Mouse (Mus musculus): ENCODE measurements at regions not wholly inside any gene's neighbourhood (a gene's known extent, or its start where the extent isn't known, plus 50 kb on each side); places are given as distances from the start of the nearest gene placed in this dataset.
"Not testable (repeated sequence)": the region's sequence is repeated elsewhere in the genome, so short reads cannot be mapped to it uniquely, and the experiment has no call there.

DNA sequence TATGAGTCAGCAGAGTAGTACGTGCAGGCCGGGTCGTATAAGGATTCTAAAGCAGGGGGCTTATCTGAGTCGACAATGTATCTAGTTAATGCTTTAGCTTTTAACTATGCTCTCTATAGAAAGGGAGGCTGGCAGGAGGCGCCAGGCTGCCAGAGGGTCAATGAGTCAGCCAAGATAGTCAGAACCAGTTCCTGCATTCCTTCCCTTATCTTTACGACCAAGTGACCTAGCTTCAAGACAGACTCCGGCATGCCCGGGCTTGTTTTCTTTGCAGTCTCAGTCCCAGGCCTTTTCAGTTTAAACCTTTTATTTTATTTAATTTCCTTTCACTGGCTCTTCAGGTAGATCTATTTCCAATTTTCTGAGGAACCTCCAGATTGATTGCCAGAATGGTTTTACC is 374.0 kb upstream of the Nrxn1 start:
- Histone ChIP-seq H3K36me3 (ENCODE audit: control insufficient read depth, insufficient read depth, low read length) (no peaks in the 10 kb centered on the region), H3K4me3 (ENCODE audit: low read length) (no peak overlapping the region), H3K9me3 (ENCODE audit: control insufficient read depth, low read length) (no peaks in the 10 kb centered on the region), H3K4me2 (ENCODE audit: low read length) (no peak overlapping the region), H3K9ac (ENCODE audit: low read depth, low read length) (no peak overlapping the region), H3K27me3 (replicated peaks; ENCODE audit: control insufficient read depth, insufficient read depth, low read length) (no peaks in the 10 kb centered on the region), H3K27ac (ENCODE audit: low read depth, low read length) (no peak overlapping the region), H3K4me1 (ENCODE audit: control insufficient read depth, insufficient read depth, low read depth, low read length) (no peaks in the 10 kb centered on the region)
- WGBS = 85% methylated on average over 8 of the region's 8 CpGs
- no peak for ATAC-seq

- no peak overlapping the region for H3K4me3 ChIP-seq (ENCODE audit: low read length)
- H3K9ac ChIP-seq (ENCODE audit: low read depth, low read length) = no peak overlapping the region
- ATAC-seq = peak; percentile 88
- no peaks in the 10 kb centered on the region for H3K9me3 ChIP-seq (ENCODE audit: control insufficient read depth, low read length)
- H3K27ac ChIP-seq (ENCODE audit: low read depth, low read length) = no peak overlapping the region
- H3K4me2 ChIP-seq (ENCODE audit: low read length) = no peak overlapping the region
- no peaks in the 10 kb centered on the region for H3K4me1 ChIP-seq (ENCODE audit: control insufficient read depth, insufficient read depth, low read depth, low read length)
- H3K36me3 ChIP-seq (ENCODE audit: control insufficient read depth, insufficient read depth, low read length) = no peaks in the 10 kb centered on the region
- H3K27me3 ChIP-seq (replicated peaks; ENCODE audit: control insufficient read depth, insufficient read depth, low read length) = no peaks in the 10 kb centered on the region
These were observed 358.8 kb upstream of the Nrxn1 start for GRCm38 (mm10) chr17:91451711-91452110.

DNA sequence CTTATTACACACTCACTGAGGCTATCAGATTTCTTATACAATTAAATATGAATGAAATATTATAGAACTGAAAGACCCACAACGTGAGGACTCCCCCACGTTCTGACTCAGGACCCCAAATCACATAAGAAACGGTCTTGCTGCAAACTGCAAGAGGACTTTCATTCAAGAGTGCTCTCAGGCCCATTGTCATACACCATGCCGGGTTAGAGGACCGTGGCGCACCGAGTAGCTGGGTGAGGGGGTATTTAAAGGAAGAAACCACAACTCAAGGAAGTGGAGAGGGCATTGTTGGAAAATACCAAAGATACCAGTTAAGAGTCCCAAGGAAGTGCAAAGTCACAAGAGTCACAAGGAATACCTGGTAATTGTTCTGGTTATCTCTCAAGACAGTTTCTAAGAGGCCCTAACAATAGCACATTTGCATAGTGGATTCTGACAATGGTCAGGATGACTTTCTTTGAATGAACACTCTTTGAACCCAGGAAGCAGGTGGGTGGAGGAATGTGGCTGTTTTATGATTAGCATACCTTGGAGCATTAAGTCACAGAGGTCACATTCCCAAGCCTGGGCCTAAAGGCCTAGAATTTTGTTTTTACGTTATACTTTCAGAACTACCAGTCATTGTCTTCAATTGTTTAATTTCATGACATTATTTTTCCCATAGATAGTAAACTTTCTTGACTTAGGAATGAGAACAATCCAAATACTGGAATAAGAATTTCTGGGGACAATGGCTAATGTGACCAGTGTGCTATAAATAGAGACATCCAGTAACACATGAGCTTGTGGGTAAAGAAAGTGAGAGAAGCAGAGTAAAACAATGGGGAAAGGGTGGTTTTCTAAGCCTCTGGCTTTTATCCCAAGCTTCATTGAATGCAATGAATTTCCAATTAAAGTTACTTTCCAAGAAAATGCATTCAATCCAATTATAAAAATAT is 339.2 kb upstream of the Nrxn1 start:
- H3K36me3 ChIP-seq (ENCODE audit: control insufficient read depth, insufficient read depth, low read length); H3K9ac ChIP-seq (ENCODE audit: low read depth, low read length); H3K4me2 ChIP-seq (ENCODE audit: low read length); H3K27ac ChIP-seq (ENCODE audit: low read depth, low read length); H3K4me3 ChIP-seq (ENCODE audit: low read length); H3K4me1 ChIP-seq (ENCODE audit: control insufficient read depth, insufficient read depth, low read depth, low read length); H3K27me3 ChIP-seq (replicated peaks; ENCODE audit: control insufficient read depth, insufficient read depth, low read length); H3K9me3 ChIP-seq (ENCODE audit: control insufficient read depth, low read length); ATAC-seq: not testable (repeated sequence)
- WGBS = 89% methylated on average over 8 of the region's 8 CpGs

GRCm38 (mm10) chr17:91430351-91430750 is 337.5 kb upstream of the Nrxn1 start:
- no peaks in the 10 kb centered on the region for H3K27me3 ChIP-seq (replicated peaks; ENCODE audit: control insufficient read depth, insufficient read depth, low read length)
- H3K9ac ChIP-seq (ENCODE audit: low read depth, low read length) = no peak overlapping the region
- ATAC-seq = no peak
- H3K27ac ChIP-seq (ENCODE audit: low read depth, low read length) = no peak overlapping the region
- no peak overlapping the region for H3K4me3 ChIP-seq (ENCODE audit: low read length)
- no peaks in the 10 kb centered on the region for H3K9me3 ChIP-seq (ENCODE audit: control insufficient read depth, low read length)
- WGBS = 92% methylated on average over 1 of the region's 1 CpGs
- H3K36me3 ChIP-seq (ENCODE audit: control insufficient read depth, insufficient read depth, low read length) = no peaks in the 10 kb centered on the region
- no peaks in the 10 kb centered on the region for H3K4me1 ChIP-seq (ENCODE audit: control insufficient read depth, insufficient read depth, low read depth, low read length)
- no peak overlapping the region for H3K4me2 ChIP-seq (ENCODE audit: low read length)

GRCm38 (mm10) chr17:91425120-91425519 is 332.2 kb upstream of the Nrxn1 start:
- Histone ChIP-seq H3K27ac (ENCODE audit: low read depth, low read length) (no peak overlapping the region), H3K4me3 (ENCODE audit: low read length) (no peak overlapping the region), H3K9me3 (ENCODE audit: control insufficient read depth, low read length) (no peaks in the 10 kb centered on the region), H3K9ac (ENCODE audit: low read depth, low read length) (no peak overlapping the region), H3K4me1 (ENCODE audit: control insufficient read depth, insufficient read depth, low read depth, low read length) (no peaks in the 10 kb centered on the region), H3K36me3 (ENCODE audit: control insufficient read depth, insufficient read depth, low read length) (no peaks in the 10 kb centered on the region), H3K4me2 (ENCODE audit: low read length) (no peak overlapping the region), H3K27me3 (replicated peaks; ENCODE audit: control insufficient read depth, insufficient read depth, low read length) (no peaks in the 10 kb centered on the region)
- no peak for ATAC-seq
- WGBS = 93% methylated on average over 1 of the region's 1 CpGs

DNA sequence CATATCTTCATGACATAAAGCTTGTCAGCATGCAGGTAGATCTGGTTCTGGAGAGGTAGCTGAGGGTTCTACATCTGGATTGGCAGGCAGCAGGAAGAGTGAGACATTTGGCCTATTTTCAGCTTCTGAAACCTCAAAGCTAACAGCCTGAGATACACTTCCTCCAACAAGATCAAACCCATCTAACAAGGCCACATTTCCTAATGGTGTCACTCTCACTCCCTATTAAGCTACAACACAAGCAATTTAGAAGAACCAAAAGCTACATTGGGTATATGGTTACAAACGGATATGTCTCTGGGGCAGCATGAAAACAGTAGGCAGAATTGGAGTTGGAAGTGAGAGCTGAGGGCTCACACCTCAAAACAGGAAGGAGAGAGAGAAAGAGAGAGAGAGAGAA is 325.7 kb upstream of the Nrxn1 start:
- WGBS = 74% methylated on average over 1 of the region's 1 CpGs
- H3K27ac ChIP-seq (ENCODE audit: low read depth, low read length) = no peak overlapping the region

DNA sequence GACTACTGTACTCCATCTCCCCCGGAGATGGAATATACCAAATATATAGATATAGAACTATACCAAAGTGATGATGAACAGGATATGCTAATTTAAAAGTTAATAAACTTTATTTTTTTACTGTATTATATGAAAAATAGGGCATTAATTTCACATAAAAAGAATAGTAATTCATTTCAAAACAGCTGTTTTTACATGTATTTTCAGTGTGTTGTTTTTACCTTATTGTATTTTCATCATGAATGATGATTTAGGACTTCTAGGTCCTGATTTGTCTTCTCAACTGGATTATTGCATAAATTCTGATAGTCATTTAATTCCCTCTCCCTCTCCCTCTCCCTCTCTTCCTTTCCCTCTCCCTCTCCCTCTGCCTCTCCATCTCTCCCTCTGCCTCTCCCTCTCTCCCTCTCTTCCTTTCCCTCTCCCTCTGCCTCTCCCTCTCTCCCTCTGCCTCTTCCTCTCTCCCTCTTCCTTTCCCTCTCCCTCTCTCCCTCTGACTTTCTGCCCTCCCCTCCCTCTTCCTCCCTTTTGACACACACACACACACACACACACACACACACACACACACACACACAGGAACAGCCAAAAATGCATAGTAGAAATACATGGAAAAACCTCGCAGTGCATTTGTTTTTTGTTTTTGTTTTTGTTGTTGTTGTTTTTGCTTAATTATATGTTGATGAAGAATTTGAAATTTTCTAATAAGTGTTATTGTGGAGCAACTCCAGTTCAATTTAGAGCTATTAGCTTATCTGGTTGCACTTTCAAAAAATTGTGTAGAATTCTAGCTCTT is 298.3 kb upstream of the Nrxn1 start:
- ATAC-seq = no peak
- Histone ChIP-seq H3K4me1 (ENCODE audit: control insufficient read depth, insufficient read depth, low read depth, low read length) (no peaks in the 10 kb centered on the region), H3K27me3 (replicated peaks; ENCODE audit: control insufficient read depth, insufficient read depth, low read length) (no peaks in the 10 kb centered on the region), H3K9ac (ENCODE audit: low read depth, low read length) (no peak overlapping the region), H3K36me3 (ENCODE audit: control insufficient read depth, insufficient read depth, low read length) (no peaks in the 10 kb centered on the region), H3K27ac (ENCODE audit: low read depth, low read length) (no peak overlapping the region), H3K4me2 (ENCODE audit: low read length) (no peak overlapping the region), H3K9me3 (ENCODE audit: control insufficient read depth, low read length) (no peaks in the 10 kb centered on the region), H3K4me3 (ENCODE audit: low read length) (no peak overlapping the region)
- WGBS = 92% methylated on average over 2 of the region's 2 CpGs

More for the DNA sequence above, 325.7 kb upstream of the Nrxn1 start:
- ATAC-seq = no peak
- Histone ChIP-seq H3K4me2 (ENCODE audit: low read length) (no peak overlapping the region), H3K36me3 (ENCODE audit: control insufficient read depth, insufficient read depth, low read length) (no peaks in the 10 kb centered on the region), H3K4me1 (ENCODE audit: control insufficient read depth, insufficient read depth, low read depth, low read length) (no peaks in the 10 kb centered on the region), H3K9ac (ENCODE audit: low read depth, low read length) (no peak overlapping the region), H3K4me3 (ENCODE audit: low read length) (no peak overlapping the region), H3K9me3 (ENCODE audit: control insufficient read depth, low read length) (no peaks in the 10 kb centered on the region), H3K27me3 (replicated peaks; ENCODE audit: control insufficient read depth, insufficient read depth, low read length) (no peaks in the 10 kb centered on the region)

GRCm38 (mm10) chr17:91389937-91390623 is 297.2 kb upstream of the Nrxn1 start:
- not testable (repeated sequence) for H3K4me1 ChIP-seq (ENCODE audit: control insufficient read depth, insufficient read depth, low read depth, low read length); H3K27ac ChIP-seq (ENCODE audit: low read depth, low read length); H3K9ac ChIP-seq (ENCODE audit: low read depth, low read length); H3K36me3 ChIP-seq (ENCODE audit: control insufficient read depth, insufficient read depth, low read length); H3K9me3 ChIP-seq (ENCODE audit: control insufficient read depth, low read length); H3K27me3 ChIP-seq (replicated peaks; ENCODE audit: control insufficient read depth, insufficient read depth, low read length); ATAC-seq; H3K4me2 ChIP-seq (ENCODE audit: low read length); H3K4me3 ChIP-seq (ENCODE audit: low read length)
- 84% methylated on average over 9 of the region's 9 CpGs for WGBS

- 98% methylated on average over 3 of the region's 3 CpGs for WGBS
- H3K4me1 ChIP-seq (ENCODE audit: control insufficient read depth, insufficient read depth, low read depth, low read length) = no peaks in the 10 kb centered on the region
These were observed 295.6 kb upstream of the Nrxn1 start for GRCm38 (mm10) chr17:91388521-91388920.

More at GRCm38 (mm10) chr17:91388521-91388920, 295.6 kb upstream of the Nrxn1 start:
- H3K4me3 ChIP-seq (ENCODE audit: low read length) = no peak overlapping the region
- H3K9ac ChIP-seq (ENCODE audit: low read depth, low read length) = no peak overlapping the region
- H3K9me3 ChIP-seq (ENCODE audit: control insufficient read depth, low read length) = no peaks in the 10 kb centered on the region
- H3K27ac ChIP-seq (ENCODE audit: low read depth, low read length) = no peak overlapping the region
- no peak overlapping the region for H3K4me2 ChIP-seq (ENCODE audit: low read length)
- no peaks in the 10 kb centered on the region for H3K36me3 ChIP-seq (ENCODE audit: control insufficient read depth, insufficient read depth, low read length)
- H3K27me3 ChIP-seq (replicated peaks; ENCODE audit: control insufficient read depth, insufficient read depth, low read length) = no peaks in the 10 kb centered on the region
- no peak for ATAC-seq
